Mouse (Mus musculus) large intestine, adult 2 months (tissue): Measurements from ENCODE around the gene Oprm1. TPM values are rescaled to one million over a fixed set of nuclear protein-coding genes. Genes with fewer than 3 reads are reported as not detected.

Source experiments
- DNase-seq: peaks from one replicate; pipeline ENCODE4 v3.0.0-alpha.2; 2012; ENCODE audit warnings: low read depth, low spot score
- WGBS: fragments of 180-500 bp; shearing (Covaris S2); methylation state at CpG from one replicate; pipeline ENCODE4 v1.1.7; 2018; 5-methylcytosine and 5-hydroxymethylcytosine counted together
- polyA plus RNA-seq: library from polyadenylated mRNA; depleted of rRNA; stranded (reverse); fragments of >200 nt; gene quantifications from 2 replicates; pipeline ENCODE4 v1.2.3, GENCODE M21; 2012

Oprm1 gene
- polyA plus RNA-seq, 1 experiment = not detected

- WGBS = 60% methylated on average over 7 of the region's 7 CpGs
- no peak for DNase-seq
Measured at GRCm38 (mm10) chr10:7019781-7020386, 261.6 kb downstream of the Oprm1 start.

DNA sequence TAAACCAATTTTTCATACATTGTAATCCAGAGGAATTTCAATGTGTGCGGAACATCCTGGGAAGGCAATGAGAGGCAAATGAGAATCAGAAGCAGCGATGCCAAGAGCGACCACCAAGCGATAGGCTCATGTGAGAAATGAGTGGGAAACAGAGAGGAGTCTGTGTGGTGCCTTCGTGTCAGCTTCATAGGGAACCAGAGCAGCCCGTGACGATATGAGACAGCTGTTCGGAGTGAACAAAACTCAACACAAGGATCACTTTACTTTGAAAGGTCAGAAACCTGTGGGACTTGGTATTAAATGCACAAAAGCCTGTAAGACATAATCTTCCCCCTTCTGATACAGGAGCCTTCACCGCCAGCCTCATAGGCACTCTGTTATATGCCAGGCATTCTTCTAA, 262.2 kb downstream of the Oprm1 start:
- DNase-seq = no peak
- 93% methylated on average over 9 of the region's 9 CpGs for WGBS

- WGBS = 51% methylated on average over 1 of the region's 1 CpGs
- no peak for DNase-seq
Measured at GRCm38 (mm10) chr10:7025028-7025427, 266.7 kb downstream of the Oprm1 start.

GRCm38 (mm10) chr10:7033459-7033858, 275.2 kb downstream of the Oprm1 start:
- DNase-seq = no peak
- WGBS = 83% methylated on average over 2 of the region's 2 CpGs

- no peak for DNase-seq
- WGBS = 83% methylated on average over 12 of the region's 12 CpGs
Measured at GRCm38 (mm10) chr10:7035547-7035946, 277.2 kb downstream of the Oprm1 start.

DNA sequence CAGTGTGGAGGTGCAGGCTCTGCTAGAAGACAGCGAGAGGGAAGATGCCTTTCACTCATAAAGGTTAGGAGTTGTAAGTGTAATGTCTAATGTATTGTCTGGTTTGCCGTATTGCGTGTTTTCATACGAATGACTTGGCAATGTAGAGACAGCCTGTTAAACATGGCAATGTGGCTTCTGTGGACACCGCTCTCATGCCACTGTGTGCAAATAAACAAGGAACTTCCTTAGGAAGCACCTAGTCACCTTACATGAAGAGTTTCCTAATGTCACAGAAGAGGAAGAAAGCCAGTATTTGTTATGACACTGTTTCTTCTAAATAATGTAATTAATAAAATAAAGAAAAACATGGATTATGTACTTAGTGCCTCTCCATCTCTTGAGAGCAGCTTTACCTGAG, 278.9 kb downstream of the Oprm1 start:
- DNase-seq = no peak
- 89% methylated on average over 5 of the region's 5 CpGs for WGBS

DNA sequence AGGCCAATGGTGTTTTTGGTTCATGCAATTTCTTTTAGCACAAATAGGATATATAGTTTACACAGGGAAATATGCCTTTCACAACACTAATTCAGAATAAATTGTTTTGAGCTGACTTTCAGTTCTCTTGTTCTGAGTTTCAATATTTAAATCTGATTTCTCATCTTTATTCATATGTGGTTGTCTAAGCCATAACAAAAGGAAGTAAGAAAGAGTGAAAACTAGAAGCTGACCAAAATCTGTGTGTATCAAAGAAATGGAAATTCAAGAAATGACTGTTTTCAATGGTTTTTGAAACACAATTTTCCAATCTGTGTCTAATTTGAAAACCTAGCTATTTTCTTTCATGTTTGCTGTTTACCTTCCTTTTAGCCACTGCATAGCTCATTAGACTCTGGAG, 282.7 kb downstream of the Oprm1 start:
- DNase-seq = no peak

DNA sequence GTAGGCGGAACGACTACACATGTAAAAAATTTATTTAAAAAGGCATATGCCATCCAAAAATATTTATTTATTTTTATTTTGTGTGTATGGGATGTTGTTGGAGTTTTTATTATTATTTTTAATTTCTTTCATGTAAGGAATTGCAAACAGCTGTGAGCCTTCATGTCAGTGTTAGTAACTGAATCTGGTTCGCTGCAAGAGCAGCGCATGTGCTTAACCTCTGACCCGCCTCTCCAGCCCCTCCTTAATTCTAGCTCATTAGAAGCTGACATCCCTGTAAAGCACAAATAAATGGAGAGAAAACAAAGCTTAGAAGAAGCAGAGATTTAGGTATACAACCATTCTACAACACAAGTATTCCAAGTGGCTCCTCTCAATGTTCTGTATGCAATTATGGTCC, 285.6 kb downstream of the Oprm1 start:
- no peak for DNase-seq
- 85% methylated on average over 5 of the region's 5 CpGs for WGBS

DNA sequence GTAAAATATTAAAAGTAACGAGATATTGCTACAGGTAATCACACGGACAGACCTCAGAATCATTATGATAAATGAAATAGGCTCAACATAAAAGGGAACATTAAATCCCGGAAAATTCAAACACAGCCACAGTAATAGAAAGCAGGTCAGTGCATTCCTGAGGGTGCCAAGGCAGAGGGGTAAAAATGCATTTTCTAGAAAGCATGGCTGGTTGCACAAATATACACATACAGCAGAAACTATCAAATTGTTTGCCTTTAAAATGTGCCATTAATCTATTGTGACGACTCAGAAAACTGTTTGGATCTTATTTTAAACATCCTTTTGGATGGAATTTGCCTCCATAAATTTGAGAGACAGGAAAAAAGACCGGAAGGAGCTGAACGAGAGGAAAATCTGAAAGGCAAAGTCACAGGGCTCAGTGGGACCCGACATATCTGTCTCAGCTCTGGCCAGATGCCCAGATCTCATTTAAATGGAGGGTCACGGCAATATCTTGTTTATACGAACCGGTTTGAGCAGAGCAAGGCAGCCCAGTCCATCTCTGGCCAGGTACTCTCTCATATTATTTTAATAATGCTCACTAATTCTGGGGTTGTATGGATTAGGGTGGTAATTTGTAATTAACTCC, 289.1 kb downstream of the Oprm1 start:
- WGBS = 33% methylated on average over 10 of the region's 10 CpGs
- DNase-seq = no peak

DNA sequence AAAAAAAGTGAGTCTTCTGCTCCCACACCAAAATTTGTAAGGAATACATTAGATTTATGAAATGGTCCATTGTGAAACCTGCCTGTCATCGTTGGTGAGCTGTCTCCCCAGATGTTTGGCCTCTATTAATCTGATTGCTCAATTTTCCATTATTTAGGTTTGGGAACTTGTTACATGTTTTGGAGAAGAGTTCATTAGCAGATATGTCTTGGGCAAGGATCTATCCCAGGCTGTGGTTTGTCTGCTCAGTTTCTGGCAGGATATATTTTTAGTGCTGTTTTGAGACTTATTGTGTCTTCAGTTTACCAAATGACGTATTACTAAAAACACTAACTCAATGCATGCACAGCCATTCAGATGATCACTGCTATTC, 289.6 kb downstream of the Oprm1 start:
- no peak for DNase-seq
- 56% methylated on average over 2 of the region's 2 CpGs for WGBS

DNA sequence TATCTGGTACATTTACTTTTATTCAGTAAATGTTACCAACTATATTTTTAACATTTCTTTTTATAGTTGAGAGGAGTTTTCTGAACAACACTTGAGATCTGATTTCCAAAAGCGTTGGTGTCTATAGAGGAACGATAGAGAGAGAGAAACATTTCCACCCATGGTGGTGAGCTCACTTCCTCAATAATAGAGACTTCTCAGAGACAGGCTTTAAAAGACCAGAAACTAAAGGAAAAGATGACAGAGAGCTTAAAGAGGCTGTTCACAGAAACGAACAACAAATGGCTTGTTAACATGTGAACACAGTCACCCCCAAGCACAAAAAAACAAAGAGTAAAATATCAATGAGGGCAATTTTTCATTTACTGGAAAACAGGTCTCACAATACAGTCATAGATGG, 291.6 kb downstream of the Oprm1 start:
- WGBS = 71% methylated on average over 3 of the region's 3 CpGs
- no peak for DNase-seq

DNA sequence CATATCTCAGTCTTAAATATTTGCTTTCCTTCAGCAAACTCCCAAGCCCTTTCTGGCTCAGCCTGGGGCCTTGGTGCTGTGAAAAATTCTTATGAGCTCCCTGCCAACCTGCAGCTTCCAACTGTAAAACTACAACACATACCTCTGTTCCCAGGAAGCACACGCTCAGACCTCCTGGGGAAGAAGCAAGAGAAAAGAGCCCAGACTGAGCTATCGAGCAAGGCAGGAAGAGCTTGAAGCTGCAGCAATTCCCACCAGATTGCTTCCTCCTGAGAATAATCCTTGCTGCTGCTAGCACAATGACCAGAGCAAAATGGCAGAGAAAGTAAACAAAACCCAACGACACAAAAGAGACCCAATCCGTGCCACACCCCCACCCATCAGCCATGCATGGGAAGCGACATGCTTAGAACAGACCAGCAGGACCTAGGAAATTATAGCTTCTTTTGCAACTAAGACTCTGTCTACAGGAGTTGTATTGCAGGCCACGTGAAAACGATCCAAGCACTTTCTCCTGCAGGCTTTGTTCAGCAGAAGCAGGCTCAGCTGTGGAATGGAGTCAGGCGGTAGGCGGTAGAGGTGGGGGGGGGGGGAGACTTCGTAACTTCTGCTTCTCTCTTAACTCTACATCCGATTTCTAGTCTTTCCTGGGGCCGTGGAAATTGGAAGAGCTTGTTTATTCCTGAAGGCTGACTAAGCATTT, 294.2 kb downstream of the Oprm1 start, which contains the start of gene Ipcef1:
TSS of gene Ipcef1 (minus strand) at position 164 of the 703 bp plus-strand sequence.
- WGBS = 9% methylated on average over 12 of the region's 12 CpGs
- peak; percentile 13 for DNase-seq

DNA sequence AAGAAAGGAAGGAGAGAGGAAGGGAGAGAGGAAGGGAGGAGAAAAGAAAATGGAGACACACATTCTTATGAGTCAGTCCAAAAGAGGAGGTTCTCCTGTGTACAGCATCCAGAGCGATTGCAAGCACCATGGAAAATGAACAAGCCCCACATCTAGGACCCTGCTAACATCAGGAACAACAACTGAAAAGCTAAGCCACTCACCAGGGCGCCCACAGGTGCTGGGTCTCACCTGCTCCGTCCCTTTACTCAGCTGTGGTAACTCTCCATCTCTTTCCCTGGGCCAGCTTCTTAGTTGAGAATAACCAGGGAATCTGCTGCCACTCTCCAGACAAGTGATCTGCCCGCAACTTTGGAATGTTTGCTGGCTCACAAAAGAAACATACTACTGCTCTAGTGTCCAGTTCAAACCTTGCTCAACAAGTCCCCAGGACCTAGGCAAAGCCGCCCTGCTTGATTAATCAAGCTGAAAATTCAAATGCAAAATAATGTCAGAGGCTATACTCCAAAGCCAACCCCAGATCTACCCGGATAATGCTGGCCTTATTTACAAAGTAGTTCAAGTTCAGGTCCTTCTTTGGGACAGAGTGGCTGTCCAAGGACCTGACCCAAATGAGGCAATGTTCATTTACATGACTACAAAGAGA, 296.4 kb downstream of the Oprm1 start:
- 80% methylated on average over 6 of the region's 6 CpGs for WGBS
- DNase-seq = no peak

DNA sequence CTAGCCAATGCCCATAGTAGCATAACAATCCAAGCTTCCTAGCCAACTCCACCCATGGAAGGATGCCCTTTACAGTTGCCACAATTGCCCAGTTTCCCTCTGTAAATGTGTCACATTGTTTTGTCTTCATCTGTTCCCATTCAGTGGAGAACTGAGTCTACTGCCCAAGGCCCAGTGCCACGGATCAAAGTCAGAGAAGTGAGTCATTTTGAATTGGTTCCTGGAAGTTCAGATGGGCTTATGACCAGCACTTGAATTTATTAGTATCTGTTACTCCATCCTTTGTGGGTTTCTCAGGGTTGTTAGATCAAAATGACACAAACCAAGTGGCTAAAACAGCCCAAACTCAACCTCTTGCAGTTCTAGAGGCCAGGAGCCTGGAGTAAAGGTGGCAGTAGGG, 299.2 kb downstream of the Oprm1 start:
- DNase-seq = no peak
- 61% methylated on average over 1 of the region's 1 CpGs for WGBS

- 49% methylated on average over 5 of the region's 5 CpGs for WGBS
- DNase-seq = no peak
Measured at GRCm38 (mm10) chr10:7060326-7060725, 302.0 kb downstream of the Oprm1 start.

- DNase-seq = no peak
- WGBS = 73% methylated on average over 7 of the region's 7 CpGs
Measured at GRCm38 (mm10) chr10:7062993-7063392, 304.7 kb downstream of the Oprm1 start.

- no peak for DNase-seq
- WGBS = 83% methylated on average over 9 of the region's 9 CpGs
Measured at GRCm38 (mm10) chr10:7063752-7064457, 305.6 kb downstream of the Oprm1 start.

- WGBS = 65% methylated on average over 12 of the region's 12 CpGs
- no peak for DNase-seq
Measured at GRCm38 (mm10) chr10:7068608-7069007, 310.3 kb downstream of the Oprm1 start.

- WGBS = 80% methylated on average over 2 of the region's 2 CpGs
- DNase-seq = no peak
Measured at GRCm38 (mm10) chr10:7069090-7069489, 310.8 kb downstream of the Oprm1 start.
